Comparison of ENCODE assay signal across 25 mouse cellular contexts in genomic region chr6:8074914-8075313, GRCm38 (mm10).
A peak's percentile ranks its signal among the peaks of the same experiment; 100 is the strongest.
DNase-seq lines count a peak whose midpoint lies in the region; ATAC-seq lines count a peak whose summit lies in the region.
"Had no signal": no experiment of that assay in that cellular context is flagged by ENCODE, and none has a peak within 500 bp of the region (broad histone marks: within the 10 kb centered on the region; RNA-seq: fewer than 3 reads in every experiment).

No protein-coding gene starts in this region.

- H3K9me3 ChIP-seq in heart, embryonic 11.5 days (replicated peaks; ENCODE audit: control insufficient read depth, low read length) = no peaks in the 10 kb centered on the region
- H3K9me3 ChIP-seq: G1E; heart, embryonic 12.5 days; heart, embryonic 15.5 days; hindbrain, embryonic 10.5 days; hindbrain, embryonic 13.5 days; intestine, embryonic 15.5 days had no signal

- WGBS in heart, embryonic 11.5 days (ENCODE audit: insufficient replicate concordance) = 58% methylated on average over 2 of the region's 2 CpGs

- H3K4me1 ChIP-seq in heart, embryonic 11.5 days (ENCODE audit: control insufficient read depth, insufficient read depth, low read length) = no peaks in the 10 kb centered on the region
- H3K4me1 ChIP-seq: heart, embryonic 12.5 days; heart, embryonic 15.5 days; hindbrain, embryonic 10.5 days; hindbrain, embryonic 13.5 days; intestine, embryonic 15.5 days had no signal

- no peak overlapping the region for H3K4me3 ChIP-seq in heart, embryonic 11.5 days (ENCODE audit: low read depth, low read length)
- H3K4me3 ChIP-seq: heart, embryonic 12.5 days; heart, embryonic 15.5 days; hindbrain, embryonic 10.5 days; hindbrain, embryonic 13.5 days; intestine, embryonic 15.5 days had no signal

- peak; percentile 19 for DNase-seq in heart, adult 11 months
- DNase-seq in 416B (ENCODE audit: low read depth) = peak; percentile 80
- no peak for DNase-seq in right cerebral cortex, postnatal 4 days
- no peak for DNase-seq in urinary bladder, postnatal 4 days (ENCODE audit: low spot score in 2 of 2)
- DNase-seq: adrenal gland, adult 8-10 months; adrenal gland, postnatal 25 days; cerebellum, adult 11-12 months; cerebellum, adult 8-10 months; cerebellum, postnatal 10 days; cerebellum, postnatal 36 days; gastrocnemius, postnatal 25 days; heart, postnatal 10 days; heart, postnatal 36 days; kidney, adult 11 months had no signal

- no peaks in the 10 kb centered on the region for H3K36me3 ChIP-seq in heart, embryonic 11.5 days (ENCODE audit: control insufficient read depth, insufficient read depth, low read length)
- H3K36me3 ChIP-seq: G1E; heart, embryonic 12.5 days; heart, embryonic 15.5 days; hindbrain, embryonic 10.5 days; hindbrain, embryonic 13.5 days; intestine, embryonic 15.5 days had no signal

- ATAC-seq in heart, embryonic 11.5 days (replicated peaks; ENCODE audit: insufficient number of reproducible peaks, low FRiP score, low TSS enrichment) = no peak
- ATAC-seq in granulocyte monocyte progenitor cell, adult 5-6 weeks (replicated peaks; ENCODE audit: poor library complexity, severe bottlenecking) = peak; percentile 52; the same call in 1 of the 2 replicates
- ATAC-seq: forebrain, embryonic 14.5 days; hindbrain, embryonic 16.5 days; intestine, embryonic 15.5 days had no signal

- no peak overlapping the region for H3K4me2 ChIP-seq in heart, embryonic 11.5 days
- H3K4me2 ChIP-seq: heart, embryonic 12.5 days; heart, embryonic 15.5 days; hindbrain, embryonic 13.5 days; intestine, embryonic 15.5 days had no signal

- no peak overlapping the region for H3K27ac ChIP-seq in heart, embryonic 11.5 days (ENCODE audit: low read depth, low read length)
- H3K27ac ChIP-seq: heart, embryonic 15.5 days; hindbrain, embryonic 10.5 days; hindbrain, embryonic 13.5 days; intestine, embryonic 15.5 days had no signal

- H3K9ac ChIP-seq in heart, embryonic 11.5 days (ENCODE audit: low read depth, low read length) = no peak overlapping the region
- H3K9ac ChIP-seq: heart, embryonic 12.5 days; heart, embryonic 15.5 days; hindbrain, embryonic 13.5 days; intestine, embryonic 15.5 days had no signal

- no peaks in the 10 kb centered on the region for H3K27me3 ChIP-seq in heart, embryonic 11.5 days (ENCODE audit: control insufficient read depth, insufficient read depth, low read length)
- H3K27me3 ChIP-seq: CH12.LX; heart, embryonic 12.5 days; heart, embryonic 15.5 days; hindbrain, embryonic 13.5 days; intestine, embryonic 15.5 days had no signal

Comparison
In these comparisons a context has a peak if more than half of its experiments do, and no peak if none do; other contexts are left out.
1. DNase-seq: peak in heart, adult 11 months (single experiment) and 416B (single experiment); none in right cerebral cortex, postnatal 4 days (single experiment) and urinary bladder, postnatal 4 days (0 of 2).